Mouse (Mus musculus) 416B (cell line): Measurements from ENCODE around the gene Gbp5.
A peak's percentile ranks its signal among the peaks of the same experiment; 100 is the strongest.
"Not testable (repeated sequence)": the region's sequence is repeated elsewhere in the genome, so short reads cannot be mapped to it uniquely, and the experiment has no call there.

Experiments
- DNase-seq: peaks from one replicate; pipeline ENCODE4 v3.0.0; 2011; ENCODE audit warnings: low read depth

Gbp5 gene

GRCm38 (mm10) chr3:142542776-142543175 lies 49.0 kb downstream of the Gbp5 start:
- not testable (repeated sequence) for DNase-seq

GRCm38 (mm10) chr3:142546690-142547089 lies 52.9 kb downstream of the Gbp5 start:
- no peak for DNase-seq

- peak; percentile 61 for DNase-seq
Observed at GRCm38 (mm10) chr3:142550052-142550676, 56.4 kb downstream of the Gbp5 start.

GRCm38 (mm10) chr3:142554601-142555000 lies 60.8 kb downstream of the Gbp5 start:
- no peak for DNase-seq

- DNase-seq: no peak
Observed at GRCm38 (mm10) chr3:142555623-142556022, 61.8 kb downstream of the Gbp5 start.

- peak; percentile 30 for DNase-seq
Observed at GRCm38 (mm10) chr3:142559632-142560228, 66.0 kb downstream of the Gbp5 start, which contains the start of gene Gbp3. Gene Gbp3, plus strand, starts transcription at chr3:142560026.

- DNase-seq: peak; percentile 91
Observed at GRCm38 (mm10) chr3:142560296-142560948, 66.6 kb downstream of the Gbp5 start.

GRCm38 (mm10) chr3:142561045-142561646 lies 67.4 kb downstream of the Gbp5 start:
- DNase-seq: peak; percentile 27

GRCm38 (mm10) chr3:142561666-142562065 lies 67.9 kb downstream of the Gbp5 start:
- no peak for DNase-seq

GRCm38 (mm10) chr3:142567490-142567889 lies 73.7 kb downstream of the Gbp5 start:
- DNase-seq: not testable (repeated sequence)

GRCm38 (mm10) chr3:142570738-142571137 lies 77.0 kb downstream of the Gbp5 start:
- no peak for DNase-seq
